Mouse (Mus musculus): ENCODE data around the gene Spsb2.

Gene Spsb2

GRCm38 (mm10) chr6:124808358-124809012, at the start of gene Spsb2:
TSS of gene Spsb2 (plus strand) at chr6:124808661.
- peak; percentile 52 for DNase-seq (ENCODE audit: low read depth, low spot score)

GRCm38 (mm10) chr6:124758849-124759232, 49.6 kb upstream of the Spsb2 start:
- DNase-seq (ENCODE audit: low read depth, low spot score), result no peak

GRCm38 (mm10) chr6:124759259-124759658, 49.2 kb upstream of the Spsb2 start:
- peak; percentile 88 for DNase-seq (ENCODE audit: low read depth, low spot score)

- no peak for DNase-seq (ENCODE audit: low read depth, low spot score)
Measured at GRCm38 (mm10) chr6:124765951-124766350, 42.5 kb upstream of the Spsb2 start.

- no peak for DNase-seq (ENCODE audit: low read depth, low spot score)
Measured at GRCm38 (mm10) chr6:124767536-124767919, 40.9 kb upstream of the Spsb2 start.

- DNase-seq (ENCODE audit: low read depth, low spot score), result no peak
Measured at GRCm38 (mm10) chr6:124767920-124768703, 40.3 kb upstream of the Spsb2 start.

GRCm38 (mm10) chr6:124768704-124769044, 39.8 kb upstream of the Spsb2 start:
- no peak for DNase-seq (ENCODE audit: low read depth, low spot score)

- peak; percentile 76 for DNase-seq (ENCODE audit: low read depth, low spot score)
Measured at GRCm38 (mm10) chr6:124769101-124769765, 39.2 kb upstream of the Spsb2 start, which contains the start of gene Eno2. TSS of gene Eno2 (minus strand) at chr6:124769673.

- DNase-seq (ENCODE audit: low read depth, low spot score), result no peak
Measured at GRCm38 (mm10) chr6:124770013-124770412, 38.4 kb upstream of the Spsb2 start.

- no peak for DNase-seq (ENCODE audit: low read depth, low spot score)
Measured at GRCm38 (mm10) chr6:124770511-124770910, 38.0 kb upstream of the Spsb2 start.

- DNase-seq (ENCODE audit: low read depth, low spot score), result peak; percentile 90
Measured at GRCm38 (mm10) chr6:124779222-124779983, 29.1 kb upstream of the Spsb2 start, which contains the start of gene Lrrc23. TSS of gene Lrrc23 (minus strand) at chr6:124779727.

- no peak for DNase-seq (ENCODE audit: low read depth, low spot score)
Measured at GRCm38 (mm10) chr6:124779984-124780416, 28.5 kb upstream of the Spsb2 start.

GRCm38 (mm10) chr6:124780917-124781316, 27.5 kb upstream of the Spsb2 start:
- no peak for DNase-seq (ENCODE audit: low read depth, low spot score)

- peak; percentile 70 for DNase-seq (ENCODE audit: low read depth, low spot score)
Measured at GRCm38 (mm10) chr6:124782436-124782835, 26.0 kb upstream of the Spsb2 start.

- no peak for DNase-seq (ENCODE audit: low read depth, low spot score)
Measured at GRCm38 (mm10) chr6:124786756-124787420, 21.6 kb upstream of the Spsb2 start.

- no peak for DNase-seq (ENCODE audit: low read depth, low spot score)
Measured at GRCm38 (mm10) chr6:124787722-124788121, 20.7 kb upstream of the Spsb2 start.

GRCm38 (mm10) chr6:124789519-124789918, 18.9 kb upstream of the Spsb2 start:
- DNase-seq (ENCODE audit: low read depth, low spot score), result no peak

- no peak for DNase-seq (ENCODE audit: low read depth, low spot score)
Measured at GRCm38 (mm10) chr6:124790121-124790520, 18.3 kb upstream of the Spsb2 start.

- DNase-seq (ENCODE audit: low read depth, low spot score), result no peak
Measured at GRCm38 (mm10) chr6:124791911-124792310, 16.6 kb upstream of the Spsb2 start.

GRCm38 (mm10) chr6:124795781-124796180, 12.7 kb upstream of the Spsb2 start:
- no peak for DNase-seq (ENCODE audit: low read depth, low spot score)

- DNase-seq (ENCODE audit: low read depth, low spot score), result no peak
Measured at GRCm38 (mm10) chr6:124796200-124796599, 12.3 kb upstream of the Spsb2 start.

All from CD4-positive helper T cell, adult 2 months (primary cell).